Mouse (Mus musculus) hindbrain, embryonic 16.5 days (tissue): ENCODE measurements around the gene Irf3. TPM values are rescaled to one million over a fixed set of nuclear protein-coding genes. Genes with fewer than 3 reads are reported as not detected.

Source experiments
- ATAC-seq: fragments of 200-750 bp; cut with Nextera tagmentation; 2 replicates; pipeline ENCODE4 v1.8.0; 2017; ENCODE audit warnings: moderate TSS enrichment, moderate library complexity
- H3K27ac ChIP-seq: fragments of 300-500 bp; sonication (generic); 2 replicates; pipeline ENCODE4 v1.5.1; 2014; ENCODE audit warnings: low read depth, mild to moderate bottlenecking, control low read depth, low read length, moderate library complexity
- H3K27me3 ChIP-seq: fragments of 300-500 bp; sonication (generic); replicated peaks from 2 replicates; pipeline ENCODE4 v1.6.1; 2014; ENCODE audit warnings: low read length; ENCODE audit not compliant: control insufficient read depth, insufficient read depth
- H3K36me3 ChIP-seq: fragments of 300-500 bp; sonication (generic); 2 replicates; pipeline ENCODE4 v1.6.1; 2014; ENCODE audit warnings: mild to moderate bottlenecking, low read length, moderate library complexity, mixed read lengths; ENCODE audit not compliant: control insufficient read depth, insufficient read depth
- H3K4me1 ChIP-seq: fragments of 300-500 bp; sonication (generic); 2 replicates; pipeline ENCODE4 v1.6.1; 2014; ENCODE audit warnings: low read depth, low read length; ENCODE audit not compliant: control insufficient read depth, insufficient read depth
- H3K4me2 ChIP-seq: fragments of 300-500 bp; sonication (generic); 2 replicates; pipeline ENCODE4 v1.6.1; 2014; ENCODE audit warnings: mild to moderate bottlenecking, low read length, control low read depth, moderate library complexity
- H3K4me3 ChIP-seq: fragments of 300-500 bp; sonication (generic); 2 replicates; pipeline ENCODE4 v1.5.1; 2014; ENCODE audit warnings: mild to moderate bottlenecking, low read length, control low read depth, moderate library complexity
- H3K9ac ChIP-seq: fragments of 300-500 bp; sonication (generic); 2 replicates; pipeline ENCODE4 v1.6.1; 2014; ENCODE audit warnings: low read depth, mild to moderate bottlenecking, control low read depth, low read length, moderate library complexity
- H3K9me3 ChIP-seq: fragments of 300-500 bp; sonication (generic); 2 replicates; pipeline ENCODE4 v1.6.1; 2014; ENCODE audit warnings: mild to moderate bottlenecking, low read length, moderate library complexity; ENCODE audit not compliant: control insufficient read depth
- WGBS: fragments of 180-500 bp; shearing (Covaris S2); extraction: QIAGEN DNeasy Blood & Tissue Kit; methylation state at CpG from one replicate; pipeline ENCODE4 v1.1.7; 2014; 5-methylcytosine and 5-hydroxymethylcytosine counted together
- polyA plus RNA-seq: library from polyadenylated mRNA; unstranded; fragments of >200 nt; fragmentation: Nextera tagmentation; extraction: Ambion mirVana; gene quantifications from 2 replicates; pipeline ENCODE4 v1.2.1, GENCODE M21; 2015

Gene Irf3
- polyA plus RNA-seq, 1 experiment from 2014 or later, result 63.5 TPM

DNA sequence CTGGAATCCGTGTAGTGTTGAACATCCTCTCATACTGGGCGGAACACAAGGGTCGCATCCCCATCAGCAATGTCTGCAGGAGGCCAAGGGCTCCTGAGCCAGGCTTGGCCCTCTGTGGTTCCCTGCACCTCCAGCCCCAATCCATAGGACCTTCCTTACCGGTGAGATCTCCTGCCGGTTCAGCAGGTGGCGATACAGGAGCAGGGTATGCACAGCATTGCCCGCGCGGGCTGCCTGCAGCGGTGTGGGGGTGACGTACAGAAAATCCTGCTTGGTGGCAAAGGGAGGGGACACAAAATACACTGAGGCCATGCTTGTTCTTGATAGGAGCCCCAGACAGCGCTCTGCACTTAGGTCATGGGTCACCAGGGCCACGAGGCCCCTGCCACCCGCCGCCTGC, 30.8 kb upstream of the Irf3 start:
- Histone ChIP-seq H3K4me3 (no peak overlapping the region), H3K9me3 (no peaks in the 10 kb centered on the region), H3K36me3 (peaks cover 29% of the 10 kb centered on the region), H3K27me3 (no peaks in the 10 kb centered on the region), H3K4me2 (no peak overlapping the region), H3K27ac (no peak overlapping the region), H3K9ac (no peak overlapping the region), H3K4me1 (peaks cover 13% of the 10 kb centered on the region)
- 82% methylated on average over 15 of the region's 15 CpGs for WGBS
- ATAC-seq, result no peak

DNA sequence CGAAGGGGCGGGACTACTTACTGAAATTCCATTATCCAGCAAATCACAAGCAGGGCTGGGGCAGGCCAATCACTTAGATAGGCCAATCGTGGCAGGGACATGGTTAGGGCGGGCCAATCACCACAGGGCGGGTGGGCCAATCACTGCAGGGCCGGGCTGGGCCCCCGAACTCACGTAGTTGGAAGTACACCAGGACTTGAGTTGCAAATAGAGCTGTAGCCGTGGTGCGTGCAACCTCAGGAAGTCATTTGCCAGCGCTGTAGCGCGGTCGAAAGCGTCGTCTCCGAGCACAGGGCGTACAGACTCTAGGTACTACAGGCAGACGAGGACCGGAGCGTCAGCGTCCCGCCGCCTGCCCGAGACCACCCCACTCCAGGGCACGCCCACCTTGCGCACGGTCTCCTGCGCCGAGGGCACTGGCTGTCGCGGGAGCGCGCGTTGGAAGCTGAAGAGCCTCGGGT, 27.2 kb upstream of the Irf3 start:
- Histone ChIP-seq H3K4me1 (peaks cover 36% of the 10 kb centered on the region), H3K4me2 (peak overlapping the region; percentile 64), H3K9ac (peak overlapping the region; percentile 46), H3K4me3 (peak overlapping the region; percentile 46), H3K27ac (peak overlapping the region; percentile 67), H3K9me3 (no peaks in the 10 kb centered on the region), H3K36me3 (peaks cover 14% of the 10 kb centered on the region), H3K27me3 (no peaks in the 10 kb centered on the region)
- peak; percentile 96 for ATAC-seq
- WGBS, result 0% methylated on average over 36 of the region's 36 CpGs

DNA sequence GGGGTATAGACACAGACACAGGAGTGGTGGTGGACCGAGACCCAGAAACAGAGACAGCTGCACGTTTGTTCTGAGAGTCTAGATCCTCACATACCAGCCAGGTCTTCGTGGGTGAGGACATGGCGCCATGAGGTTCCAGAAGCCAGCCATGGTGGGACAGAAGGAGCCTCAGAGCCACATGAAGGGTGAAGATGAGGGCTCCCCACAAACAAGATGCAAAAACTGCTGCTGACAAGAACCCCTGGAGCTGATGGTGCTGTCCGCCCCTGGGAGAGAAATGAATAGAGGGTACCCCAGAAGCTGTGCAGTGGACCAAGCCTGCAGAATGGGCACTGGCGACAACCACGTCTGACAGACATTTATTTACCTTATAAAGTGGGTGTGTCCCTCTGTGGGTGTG, 26.3 kb upstream of the Irf3 start:
- Histone ChIP-seq H3K4me3 (peak overlapping the region; percentile 46), H3K4me2 (peak overlapping the region; percentile 64), H3K27ac (peak overlapping the region; percentile 67), H3K4me1 (peaks cover 36% of the 10 kb centered on the region), H3K27me3 (no peaks in the 10 kb centered on the region), H3K9ac (peak overlapping the region; percentile 46), H3K9me3 (no peaks in the 10 kb centered on the region), H3K36me3 (peaks cover 6% of the 10 kb centered on the region)
- WGBS, result 68% methylated on average over 7 of the region's 7 CpGs
- no peak for ATAC-seq

DNA sequence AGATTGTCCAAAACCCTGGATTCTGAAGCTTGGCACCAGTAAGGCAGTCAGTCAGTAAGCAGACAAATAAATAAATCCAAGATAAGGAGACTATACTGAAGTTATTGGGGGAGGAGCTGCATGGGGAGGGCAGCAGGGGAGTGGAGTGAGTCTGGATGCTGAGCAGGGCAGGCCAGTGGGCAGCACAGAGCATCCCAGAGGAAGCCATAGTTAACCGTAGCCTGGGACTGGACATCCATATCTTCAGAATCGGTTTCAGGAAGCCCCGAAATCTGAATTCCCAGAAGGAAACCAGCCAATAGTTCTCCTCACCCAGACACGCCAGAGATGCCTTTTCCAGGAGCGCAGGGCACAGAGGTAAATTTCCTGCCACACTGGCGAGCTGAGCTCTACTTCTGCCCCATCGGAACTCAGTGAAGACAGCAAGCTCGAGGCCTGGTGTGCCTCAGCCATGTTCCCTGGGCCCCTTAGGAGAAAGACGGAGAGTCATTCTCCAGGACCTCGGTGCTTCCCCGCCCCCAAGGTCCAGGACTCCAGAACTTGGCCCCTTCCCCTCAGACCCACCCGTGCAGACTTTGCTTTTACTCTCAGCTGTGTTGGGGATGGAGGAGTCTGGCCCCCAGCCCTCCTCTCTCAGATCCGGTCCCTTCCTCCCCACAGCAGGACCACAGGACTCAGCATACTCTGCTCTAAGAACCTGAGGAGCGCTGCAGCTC, 23.9 kb upstream of the Irf3 start:
- Histone ChIP-seq H3K4me2 (peak overlapping the region; percentile 96), H3K9ac (peak overlapping the region; percentile 77), H3K27me3 (no peaks in the 10 kb centered on the region), H3K4me3 (peak overlapping the region; percentile 58), H3K4me1 (peaks cover 36% of the 10 kb centered on the region), H3K27ac (peak overlapping the region; percentile 95), H3K9me3 (no peaks in the 10 kb centered on the region), H3K36me3 (peaks cover 19% of the 10 kb centered on the region)
- no peak for ATAC-seq
- WGBS, result 31% methylated on average over 14 of the region's 14 CpGs

DNA sequence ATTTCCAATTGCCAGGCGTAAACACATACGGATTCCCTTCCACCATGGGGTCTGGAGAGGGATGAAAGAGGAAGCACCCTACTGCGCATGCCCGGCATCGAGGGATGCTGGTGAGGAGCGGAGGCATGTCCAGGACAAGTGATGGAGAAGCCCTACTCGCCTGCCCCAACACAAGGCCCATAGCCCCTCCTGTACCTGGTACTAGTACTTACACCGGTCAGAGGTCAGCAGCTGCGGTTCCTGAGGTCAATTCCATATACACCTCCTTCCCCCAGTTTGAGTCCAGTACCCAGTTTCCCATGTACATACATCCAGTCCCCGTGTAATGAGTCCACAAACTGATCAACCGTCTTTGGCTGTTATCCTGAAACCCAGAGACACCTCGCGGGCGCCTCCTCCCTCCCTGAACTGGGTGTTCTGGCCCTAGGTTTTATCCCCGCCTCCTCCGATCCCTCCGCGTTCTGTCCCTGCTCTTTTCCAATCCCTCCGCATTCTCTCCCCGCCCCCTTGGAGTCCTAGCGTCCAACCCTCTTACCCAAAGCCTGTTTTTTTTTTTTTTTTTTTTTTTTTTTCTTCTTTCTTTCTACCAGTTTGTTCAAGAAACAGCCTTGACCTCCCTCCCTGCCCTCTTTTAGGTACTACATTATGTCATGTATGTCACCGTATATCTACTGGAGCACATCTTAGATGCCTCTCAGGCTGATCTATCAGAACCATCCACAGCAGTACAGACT, 22.9 kb upstream of the Irf3 start, which contains the start of gene Cpt1c:
Cpt1c (minus strand) TSS at position 469 of the 734 bp plus-strand sequence.
- H3K4me1 ChIP-seq, result peaks cover 36% of the 10 kb centered on the region
- under 1% methylated on average over 22 of the region's 22 CpGs for WGBS
- peak within 1 kb of the TSS; percentile 77 for H3K9ac ChIP-seq
- H3K27ac ChIP-seq, result peak within 1 kb of the TSS; percentile 95
- no peaks in the 10 kb centered on the region for H3K27me3 ChIP-seq
- H3K4me3 ChIP-seq, result peak within 1 kb of the TSS; percentile 58
- H3K36me3 ChIP-seq, result peaks cover 27% of the 10 kb centered on the region
- H3K9me3 ChIP-seq, result no peaks in the 10 kb centered on the region
- peak within 1 kb of the TSS; percentile 96 for H3K4me2 ChIP-seq
- peak; percentile 45 for ATAC-seq

DNA sequence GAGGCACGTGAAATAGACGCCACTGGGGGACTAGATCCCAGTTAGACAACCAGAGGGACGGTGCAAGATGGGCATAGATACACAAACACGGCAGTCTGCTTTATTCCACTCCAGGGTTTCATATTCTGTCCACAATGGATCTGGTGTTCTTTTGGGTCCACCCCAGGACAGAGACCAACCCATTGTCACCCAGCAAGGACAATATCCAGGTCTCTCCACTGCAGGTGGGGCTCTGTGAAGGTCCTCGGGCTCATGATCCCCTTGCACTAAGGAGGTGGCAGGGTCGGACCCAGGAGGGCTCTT, 22.4 kb upstream of the Irf3 start:
- Histone ChIP-seq H3K27ac (peak overlapping the region; percentile 95), H3K27me3 (no peaks in the 10 kb centered on the region), H3K9me3 (no peaks in the 10 kb centered on the region), H3K4me3 (peak overlapping the region; percentile 58; the same call in 1 of the 2 replicates), H3K4me2 (peak overlapping the region; percentile 96), H3K36me3 (peaks cover 30% of the 10 kb centered on the region), H3K9ac (peak overlapping the region; percentile 2; the same call in 1 of the 2 replicates), H3K4me1 (peaks cover 34% of the 10 kb centered on the region)
- no peak for ATAC-seq
- 17% methylated on average over 6 of the region's 6 CpGs for WGBS

DNA sequence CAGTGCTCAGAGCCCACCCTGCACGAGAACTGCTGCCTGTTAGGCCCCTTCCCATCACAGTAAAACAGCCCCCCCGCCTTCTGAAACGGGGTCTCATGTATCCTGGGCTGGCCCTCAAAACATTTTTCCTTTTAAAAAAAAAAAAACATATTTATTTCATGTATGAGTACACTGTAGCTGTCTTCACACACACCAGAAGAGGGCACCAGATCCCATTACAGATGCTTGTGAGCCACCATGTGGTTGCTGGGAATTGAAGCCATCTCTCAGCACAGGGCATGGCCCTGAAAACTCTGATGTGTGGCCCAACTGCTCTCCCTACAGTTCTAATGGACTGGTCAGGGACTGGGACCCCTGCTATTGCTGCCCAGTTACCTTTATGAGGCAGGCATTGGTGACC, 19.1 kb upstream of the Irf3 start:
- no peaks in the 10 kb centered on the region for H3K27me3 ChIP-seq
- peaks cover 49% of the 10 kb centered on the region for H3K36me3 ChIP-seq
- no peak overlapping the region for H3K4me2 ChIP-seq
- H3K4me1 ChIP-seq, result peaks cover 10% of the 10 kb centered on the region
- 100% methylated on average over 3 of the region's 3 CpGs for WGBS
- ATAC-seq, result no peak
- no peak overlapping the region for H3K4me3 ChIP-seq
- H3K27ac ChIP-seq, result no peak overlapping the region
- H3K9ac ChIP-seq, result no peak overlapping the region
- no peaks in the 10 kb centered on the region for H3K9me3 ChIP-seq

DNA sequence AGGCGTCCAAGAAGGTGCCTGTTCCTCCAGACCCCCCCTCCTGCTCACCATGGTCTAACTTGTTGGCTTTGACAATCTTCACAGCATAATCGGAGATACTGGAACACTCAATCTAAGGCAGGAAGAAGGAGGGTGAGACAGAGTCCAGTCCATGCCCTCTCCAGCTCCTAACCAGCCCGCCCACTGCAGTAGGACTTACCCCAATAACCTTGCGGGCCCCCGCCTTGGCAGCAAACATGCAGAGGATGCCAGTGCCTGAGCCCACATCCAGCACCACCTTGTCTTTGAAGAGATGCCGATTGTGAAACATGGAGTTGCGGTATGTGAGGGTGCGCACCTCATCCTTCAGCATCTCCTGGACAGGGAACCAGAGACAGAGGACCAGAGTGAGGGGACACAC, 15.9 kb upstream of the Irf3 start:
- H3K4me2 ChIP-seq, result no peak overlapping the region
- H3K4me3 ChIP-seq, result no peak overlapping the region
- H3K27me3 ChIP-seq, result no peaks in the 10 kb centered on the region
- H3K27ac ChIP-seq, result no peak overlapping the region
- H3K36me3 ChIP-seq, result peaks cover 46% of the 10 kb centered on the region
- 96% methylated on average over 8 of the region's 8 CpGs for WGBS
- H3K4me1 ChIP-seq, result peaks cover 18% of the 10 kb centered on the region
- ATAC-seq, result no peak
- H3K9ac ChIP-seq, result no peak overlapping the region
- no peaks in the 10 kb centered on the region for H3K9me3 ChIP-seq

DNA sequence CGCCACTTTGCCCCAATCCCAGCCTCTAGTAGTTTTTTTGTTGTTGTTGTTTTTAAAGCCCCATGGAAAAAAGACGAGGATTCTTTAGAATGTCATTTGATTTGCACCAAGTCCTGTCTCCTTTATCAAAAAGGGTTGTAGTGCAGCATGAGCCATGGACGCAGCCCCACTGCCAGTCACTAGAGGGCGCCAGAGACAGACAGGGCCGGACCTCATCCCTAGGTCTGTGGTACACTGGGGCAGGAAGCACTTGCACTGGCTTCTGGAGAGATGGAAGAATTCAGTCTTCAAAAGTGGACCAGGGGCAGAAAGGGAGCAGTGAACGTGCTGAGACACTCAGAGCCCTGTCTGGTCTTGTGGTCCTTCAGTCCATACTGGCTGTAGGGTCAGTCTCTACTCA, 14.4 kb upstream of the Irf3 start:
- Histone ChIP-seq H3K27ac (no peak overlapping the region), H3K4me3 (no peak overlapping the region), H3K36me3 (peaks cover 32% of the 10 kb centered on the region), H3K27me3 (no peaks in the 10 kb centered on the region), H3K9ac (no peak overlapping the region), H3K4me1 (peaks cover 22% of the 10 kb centered on the region), H3K9me3 (no peaks in the 10 kb centered on the region), H3K4me2 (no peak overlapping the region)
- ATAC-seq, result no peak
- WGBS, result 37% methylated on average over 6 of the region's 6 CpGs
